Mouse (Mus musculus): ENCODE measurements around the gene Ak7.

GRCm38 (mm10) chr12:105730851-105731460, 25.2 kb downstream of the Ak7 start:
- TF ChIP-seq GATA1 (IDR thresholded peaks at IDR 0.05; ENCODE audit: borderline replicate concordance, low read length) (no peak), FLI1 (IDR thresholded peaks at IDR 0.05; ENCODE audit: low read length) (no peak)
